Mouse (Mus musculus) cortical plate, adult 2 months (tissue): ENCODE measurements around the gene Izumo1.

Experiments used
- CTCF ChIP-seq: fragments of 200-500 bp; IDR thresholded peaks from 2 replicates; pipeline ENCODE4 v1.5.1; 2011; ENCODE audit warnings: mild to moderate bottlenecking, control low read depth, low read length; ENCODE audit not compliant: insufficient read depth; ENCODE audit errors: extremely low read depth
- POLR2A ChIP-seq: fragments of 200-500 bp; IDR thresholded peaks from 2 replicates; pipeline ENCODE4 v1.6.1; 2011; ENCODE audit warnings: mild to moderate bottlenecking, low read length, control low read depth; ENCODE audit not compliant: insufficient read depth; ENCODE audit errors: extremely low read depth

GRCm38 (mm10) chr7:45585923-45586322 is 35.7 kb upstream of the Izumo1 start:
- no peak for TF ChIP-seq CTCF
- no peak for TF ChIP-seq POLR2A
